Mouse (Mus musculus) heart, embryonic 16.5 days (tissue): Measurements from ENCODE around the gene Gsg1l. TPM values are rescaled to one million over a fixed set of nuclear protein-coding genes. Genes with fewer than 3 reads are reported as not detected.

Source experiments
- ATAC-seq: fragments of 200-750 bp; cut with Nextera tagmentation; replicated peaks from 2 replicates; pipeline ENCODE4 v1.8.0; 2017; ENCODE audit warnings: moderate number of reproducible peaks; ENCODE audit not compliant: insufficient read depth, low FRiP score; ENCODE audit errors: extremely low read depth
- H3K27ac ChIP-seq: fragments of 300-500 bp; sonication (generic); 2 replicates; pipeline ENCODE4 v1.5.1; 2014; ENCODE audit warnings: mild to moderate bottlenecking, low read length, control low read depth, moderate library complexity
- H3K27me3 ChIP-seq: fragments of 300-500 bp; sonication (generic); 2 replicates; pipeline ENCODE4 v1.6.1; 2014; ENCODE audit warnings: low read length, mixed read lengths; ENCODE audit not compliant: control insufficient read depth, insufficient read depth
- H3K36me3 ChIP-seq: fragments of 300-500 bp; sonication (generic); 2 replicates; pipeline ENCODE4 v1.6.1; 2014; ENCODE audit not compliant: control insufficient read depth, insufficient read depth
- H3K4me1 ChIP-seq: fragments of 300-500 bp; sonication (generic); 2 replicates; pipeline ENCODE4 v1.6.1; 2014; ENCODE audit warnings: low read length, mixed read lengths; ENCODE audit not compliant: control insufficient read depth, insufficient read depth
- H3K4me2 ChIP-seq: fragments of 300-500 bp; sonication (generic); 2 replicates; pipeline ENCODE4 v1.6.1; 2014; ENCODE audit warnings: low read depth, mild to moderate bottlenecking, control low read depth, low read length
- H3K4me3 ChIP-seq: fragments of 300-500 bp; sonication (generic); 2 replicates; pipeline ENCODE4 v1.5.1; 2014; ENCODE audit warnings: mild to moderate bottlenecking, control low read depth, low read length
- H3K9ac ChIP-seq: fragments of 300-500 bp; sonication (generic); 2 replicates; pipeline ENCODE4 v1.6.1; 2014; ENCODE audit warnings: low read length, control low read depth
- H3K9me3 ChIP-seq: fragments of 300-500 bp; sonication (generic); replicated peaks from 2 replicates; pipeline ENCODE4 v1.6.1; 2016; ENCODE audit warnings: low read length; ENCODE audit not compliant: control insufficient read depth
- WGBS: fragments of 180-500 bp; shearing (Covaris S2); extraction: QIAGEN DNeasy Blood & Tissue Kit; methylation state at CpG from one replicate; pipeline ENCODE4 v1.1.7; 2014; 5-methylcytosine and 5-hydroxymethylcytosine counted together
- polyA plus RNA-seq: library from polyadenylated mRNA; unstranded; fragments of >200 nt; fragmentation: Nextera tagmentation; extraction: Ambion mirVana; gene quantifications from 2 replicates; pipeline ENCODE4 v1.2.1, GENCODE M21; 2015

The Gsg1l gene
- polyA plus RNA-seq, 1 experiment from 2014 or later, result 7.5 TPM

DNA sequence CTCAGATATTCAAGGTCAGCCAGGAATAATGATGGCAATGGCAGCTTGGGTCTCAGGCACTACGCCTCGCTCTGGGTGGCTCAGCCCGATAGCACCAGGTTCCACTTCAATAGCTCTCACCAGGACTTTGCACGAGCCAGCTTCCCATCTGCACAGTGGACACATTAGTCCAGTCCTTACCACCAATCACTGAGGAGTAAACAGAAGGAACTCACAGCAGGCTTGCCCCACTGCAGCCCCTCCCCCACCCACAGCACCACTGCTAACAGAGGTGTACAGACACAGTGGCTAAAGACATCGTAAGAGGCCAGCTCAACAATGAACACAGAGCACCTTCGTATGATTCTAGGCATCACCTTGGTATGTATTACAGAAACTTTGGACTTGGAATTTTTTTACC lies 128.4 kb downstream of the Gsg1l start:
- Histone ChIP-seq H3K27me3 (0 out of 2 replicates have a peak, but pooled peaks cover 2% of the 10 kb centered on the region), H3K36me3 (no peaks in the 10 kb centered on the region), H3K9me3 (no peaks in the 10 kb centered on the region; the same call in 1 of the 2 replicates), H3K27ac (no peak overlapping the region), H3K4me1 (peaks cover 8% of the 10 kb centered on the region), H3K9ac (no peak overlapping the region), H3K4me2 (no peak overlapping the region), H3K4me3 (no peak overlapping the region)
- no peak for ATAC-seq
- WGBS, result 75% methylated on average over 6 of the region's 6 CpGs

DNA sequence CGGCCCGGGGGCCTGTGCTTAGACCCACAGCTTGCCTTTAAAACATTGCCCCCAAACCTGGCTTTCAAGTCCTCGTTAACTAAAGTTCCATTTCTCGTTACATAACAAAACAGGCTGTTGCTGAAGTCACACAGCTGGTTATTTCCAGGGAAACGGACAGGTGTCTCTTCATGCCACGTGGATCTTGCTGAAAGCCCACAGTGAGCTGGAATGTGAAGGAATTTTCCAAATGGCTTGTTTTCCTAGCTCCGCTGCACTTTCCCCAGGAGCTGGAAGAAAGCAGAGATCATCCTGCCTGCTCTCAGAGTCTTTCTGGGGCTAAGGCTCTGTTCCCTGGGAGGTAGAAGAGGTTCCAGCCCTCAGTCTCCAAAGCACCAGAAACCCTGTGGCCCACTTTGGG lies 130.3 kb downstream of the Gsg1l start:
- Histone ChIP-seq H3K9me3 (no peaks in the 10 kb centered on the region; the same call in 1 of the 2 replicates), H3K27me3 (no peaks in the 10 kb centered on the region), H3K4me1 (peaks cover 8% of the 10 kb centered on the region), H3K9ac (no peak overlapping the region), H3K27ac (no peak overlapping the region), H3K4me2 (no peak overlapping the region), H3K36me3 (no peaks in the 10 kb centered on the region), H3K4me3 (no peak overlapping the region)
- WGBS, result 76% methylated on average over 7 of the region's 7 CpGs
- ATAC-seq, result no peak

DNA sequence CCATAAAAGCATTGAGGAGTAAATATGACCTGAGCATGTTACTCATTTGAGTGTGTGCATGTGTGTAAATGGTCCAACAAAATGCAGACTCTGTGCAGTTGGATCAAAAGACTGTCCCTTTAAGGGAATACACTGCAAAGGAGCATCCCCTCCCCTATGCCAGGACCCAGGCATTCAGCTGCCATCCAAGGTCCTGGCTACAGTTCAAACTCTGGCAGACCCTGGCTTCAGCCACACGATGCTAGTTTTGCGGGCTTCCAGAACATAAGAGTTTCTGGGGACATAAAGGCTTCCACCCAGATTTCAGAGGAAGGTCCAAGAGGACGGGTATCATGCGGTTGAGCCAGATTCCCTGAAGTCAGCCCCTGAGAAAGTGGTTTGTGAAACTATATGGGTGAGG lies 133.2 kb downstream of the Gsg1l start:
- no peaks in the 10 kb centered on the region for H3K36me3 ChIP-seq
- H3K27ac ChIP-seq, result 0 out of 2 replicates have a peak overlapping the region, but pooled peaks have one; percentile 9
- no peaks in the 10 kb centered on the region for H3K27me3 ChIP-seq
- H3K4me3 ChIP-seq, result no peak overlapping the region
- no peak for ATAC-seq
- H3K9me3 ChIP-seq, result no peaks in the 10 kb centered on the region; the same call in 1 of the 2 replicates
- H3K4me1 ChIP-seq, result peaks cover 13% of the 10 kb centered on the region
- 0 out of 2 replicates have a peak overlapping the region, but pooled peaks have one; percentile 20 for H3K9ac ChIP-seq
- H3K4me2 ChIP-seq, result no peak overlapping the region
- 69% methylated on average over 4 of the region's 4 CpGs for WGBS

DNA sequence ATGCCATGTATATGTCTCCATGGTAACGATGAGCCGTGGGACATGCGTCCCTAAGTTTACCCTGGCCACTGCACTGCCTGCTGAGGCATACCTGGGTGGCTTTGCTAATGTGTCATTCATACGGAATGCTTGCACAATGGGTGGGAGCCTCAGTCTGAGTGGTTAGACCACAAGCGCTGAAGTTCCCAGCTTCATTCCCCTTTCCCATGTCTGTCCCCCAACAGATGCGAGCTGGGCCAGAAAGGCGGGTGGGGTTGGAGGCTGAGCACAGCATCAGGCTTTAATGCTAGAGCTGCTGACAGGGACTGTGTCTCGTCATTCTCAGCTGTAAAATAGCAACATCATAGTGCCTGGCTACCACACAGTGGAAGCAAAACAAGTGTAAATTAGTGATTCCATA lies 136.3 kb downstream of the Gsg1l start:
- no peak overlapping the region for H3K9ac ChIP-seq
- no peaks in the 10 kb centered on the region for H3K36me3 ChIP-seq
- no peak overlapping the region for H3K4me2 ChIP-seq
- WGBS, result 46% methylated on average over 8 of the region's 8 CpGs
- no peaks in the 10 kb centered on the region for H3K27me3 ChIP-seq
- peaks cover 16% of the 10 kb centered on the region for H3K4me1 ChIP-seq
- H3K27ac ChIP-seq, result peak overlapping the region; percentile 73
- no peaks in the 10 kb centered on the region; the same call in 1 of the 2 replicates for H3K9me3 ChIP-seq
- peak; percentile 71 for ATAC-seq
- H3K4me3 ChIP-seq, result no peak overlapping the region

DNA sequence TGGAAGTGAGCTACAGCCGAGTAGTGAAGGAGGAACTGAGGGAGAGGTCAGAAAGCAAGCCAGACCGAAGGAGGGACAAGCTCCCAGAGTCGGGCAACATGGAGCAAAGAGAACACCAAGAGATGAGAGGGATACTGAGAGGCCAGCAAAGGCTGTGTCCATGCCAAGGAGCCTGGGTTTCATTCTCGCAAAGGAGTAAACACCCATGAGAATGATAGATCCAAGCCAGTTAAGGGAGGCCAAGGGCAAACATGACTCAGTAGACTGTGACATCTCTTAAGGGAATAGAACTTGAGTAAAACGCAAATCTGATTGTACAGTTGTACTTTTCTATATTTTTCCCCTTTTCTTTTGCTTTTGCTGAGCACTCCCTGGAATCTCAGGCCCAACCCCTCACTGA lies 137.6 kb downstream of the Gsg1l start:
- no peaks in the 10 kb centered on the region for H3K9me3 ChIP-seq
- no peak overlapping the region for H3K4me2 ChIP-seq
- ATAC-seq, result no peak
- H3K4me1 ChIP-seq, result peaks cover 16% of the 10 kb centered on the region
- H3K27ac ChIP-seq, result no peak overlapping the region
- H3K36me3 ChIP-seq, result no peaks in the 10 kb centered on the region
- no peak overlapping the region for H3K9ac ChIP-seq
- WGBS, result 82% methylated on average over 5 of the region's 5 CpGs
- H3K4me3 ChIP-seq, result no peak overlapping the region
- H3K27me3 ChIP-seq, result no peaks in the 10 kb centered on the region

DNA sequence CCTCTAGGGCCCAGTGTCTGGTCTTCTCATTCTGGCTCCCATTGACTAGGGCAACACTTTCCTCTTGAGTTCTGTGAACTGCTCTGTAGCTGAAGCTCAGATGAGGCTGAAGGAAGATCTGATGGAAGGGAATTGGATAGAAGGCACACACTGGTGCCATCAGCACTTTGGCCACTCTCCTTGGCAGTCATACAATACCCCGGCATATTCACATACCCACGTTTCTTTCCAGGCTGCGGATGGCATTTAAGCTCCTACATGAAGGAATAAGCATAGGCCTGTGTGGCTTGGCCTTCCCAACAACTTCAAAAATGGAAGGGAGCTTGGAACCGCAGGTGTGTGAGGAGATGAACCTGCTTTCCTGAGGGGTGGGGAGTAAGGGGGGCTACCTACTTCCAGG lies 138.7 kb downstream of the Gsg1l start:
- no peaks in the 10 kb centered on the region for H3K36me3 ChIP-seq
- no peaks in the 10 kb centered on the region for H3K27me3 ChIP-seq
- H3K4me3 ChIP-seq, result no peak overlapping the region
- H3K9me3 ChIP-seq, result no peaks in the 10 kb centered on the region
- WGBS, result 92% methylated on average over 4 of the region's 4 CpGs
- H3K4me2 ChIP-seq, result no peak overlapping the region
- H3K27ac ChIP-seq, result no peak overlapping the region
- peaks cover 11% of the 10 kb centered on the region for H3K4me1 ChIP-seq
- ATAC-seq, result no peak
- H3K9ac ChIP-seq, result no peak overlapping the region

DNA sequence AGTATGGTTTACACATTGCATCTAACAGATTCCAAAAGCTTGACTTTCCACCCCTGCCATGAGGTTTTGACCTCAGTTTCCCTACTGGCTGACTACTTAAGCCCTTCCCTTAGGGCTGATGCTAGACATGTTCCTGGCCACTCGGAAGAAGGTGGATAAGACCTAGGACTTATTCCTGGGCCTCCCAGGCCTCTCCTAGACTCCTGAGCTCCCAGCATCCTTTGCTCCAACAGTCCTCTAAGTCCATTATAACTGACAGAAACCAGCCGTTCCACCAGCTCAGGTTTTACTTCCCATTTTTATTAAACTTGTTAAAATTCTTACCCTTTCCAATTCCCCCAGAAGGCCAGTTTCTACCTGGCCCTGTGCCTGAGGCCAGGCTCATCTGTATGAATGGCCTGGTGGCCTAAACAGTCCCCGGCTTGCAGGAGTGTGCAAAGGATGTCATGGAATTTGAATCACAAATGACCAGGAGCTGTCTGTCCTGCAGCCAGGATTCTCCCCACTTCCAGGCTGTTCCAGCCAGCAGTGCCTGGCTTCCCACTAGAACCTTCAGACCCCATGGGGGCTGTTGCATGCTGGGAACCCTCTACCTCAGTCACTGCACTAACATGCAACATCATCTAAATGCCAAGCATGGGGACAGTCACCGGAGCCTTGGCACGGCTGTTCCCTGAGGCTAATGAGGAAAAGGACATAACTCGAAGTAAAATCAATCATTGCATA lies 139.7 kb downstream of the Gsg1l start:
- Histone ChIP-seq H3K9me3 (no peaks in the 10 kb centered on the region), H3K36me3 (no peaks in the 10 kb centered on the region), H3K27me3 (no peaks in the 10 kb centered on the region), H3K4me3 (no peak overlapping the region), H3K4me2 (no peak overlapping the region), H3K9ac (no peak overlapping the region), H3K4me1 (peaks cover 15% of the 10 kb centered on the region), H3K27ac (no peak overlapping the region)
- 60% methylated on average over 6 of the region's 6 CpGs for WGBS
- no peak for ATAC-seq

DNA sequence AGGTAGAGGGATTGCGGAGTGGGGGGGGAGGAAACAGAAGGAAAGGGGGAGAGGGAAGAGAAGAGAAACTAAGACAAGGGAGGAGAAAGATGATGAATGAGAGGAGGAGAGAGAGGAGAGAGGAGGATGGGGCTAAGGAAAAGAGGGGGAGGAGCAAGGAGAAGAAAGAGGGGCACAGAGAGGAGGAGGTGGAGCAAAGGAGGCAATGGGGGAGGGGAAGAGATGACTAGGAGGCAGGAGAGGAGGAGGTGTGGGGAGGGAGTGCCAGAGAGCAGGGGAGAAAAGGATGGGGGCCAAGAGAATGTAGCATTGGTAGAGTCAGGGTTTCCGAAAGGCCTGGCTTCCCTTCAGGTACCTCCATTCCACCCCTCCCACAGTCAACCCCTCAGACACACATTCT lies 147.9 kb downstream of the Gsg1l start:
- H3K27me3 ChIP-seq, result no peaks in the 10 kb centered on the region
- H3K4me1 ChIP-seq, result peaks cover 40% of the 10 kb centered on the region
- no peaks in the 10 kb centered on the region for H3K9me3 ChIP-seq
- ATAC-seq, result no peak
- H3K9ac ChIP-seq, result peak overlapping the region; percentile 70
- H3K4me3 ChIP-seq, result no peak overlapping the region
- peak overlapping the region; percentile 65 for H3K4me2 ChIP-seq
- H3K27ac ChIP-seq, result peak overlapping the region; percentile 97
- 55% methylated on average over 2 of the region's 2 CpGs for WGBS
- no peaks in the 10 kb centered on the region for H3K36me3 ChIP-seq

DNA sequence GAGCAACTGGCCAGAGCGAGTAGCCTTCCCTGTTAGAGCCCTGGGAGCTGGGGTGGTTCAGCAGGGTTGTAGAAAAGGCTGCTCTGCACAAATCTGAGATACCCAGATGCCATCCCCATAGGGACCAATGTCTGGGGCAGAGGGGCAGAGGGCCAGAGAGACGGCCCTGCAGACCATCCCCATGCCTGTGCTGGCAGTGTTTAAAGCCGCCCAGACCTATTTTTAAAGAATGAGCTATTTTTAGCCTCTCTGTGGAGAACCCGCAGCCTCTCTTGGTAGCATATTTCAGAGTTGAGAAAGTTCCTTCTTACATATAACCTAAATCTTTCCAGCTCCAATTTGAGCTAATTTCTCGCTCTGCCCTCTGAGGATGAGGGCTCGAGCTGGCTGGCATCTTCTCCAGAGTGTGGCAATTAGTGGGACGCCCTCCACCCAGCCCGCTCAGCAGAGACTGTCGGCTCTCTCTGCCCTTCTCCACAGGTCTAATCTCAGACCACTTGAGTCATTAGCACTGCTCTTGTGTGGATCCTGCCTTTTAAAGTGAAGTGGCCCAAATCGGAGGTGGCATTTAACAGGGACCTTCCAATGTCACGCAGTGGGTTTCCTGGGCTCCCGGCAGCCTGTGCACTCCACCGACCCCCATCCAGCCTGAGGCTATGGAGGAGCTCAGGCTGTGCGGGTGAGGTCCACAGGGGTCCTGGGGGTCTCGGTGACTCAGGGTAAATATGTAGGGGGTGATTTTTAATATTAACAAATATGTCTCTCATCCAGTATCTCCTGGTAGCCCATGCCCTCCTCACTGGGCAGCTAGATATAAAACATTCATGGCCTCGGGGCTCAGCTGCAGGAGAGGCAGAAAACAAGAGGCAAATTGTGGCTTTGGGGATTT lies 148.6 kb downstream of the Gsg1l start:
- Histone ChIP-seq H3K4me2 (peak overlapping the region; percentile 65), H3K9ac (peak overlapping the region; percentile 70), H3K27ac (peak overlapping the region; percentile 97), H3K36me3 (no peaks in the 10 kb centered on the region), H3K27me3 (no peaks in the 10 kb centered on the region), H3K9me3 (no peaks in the 10 kb centered on the region), H3K4me1 (peaks cover 40% of the 10 kb centered on the region), H3K4me3 (peak overlapping the region; percentile 28)
- WGBS, result 13% methylated on average over 16 of the region's 16 CpGs
- ATAC-seq, result peak; percentile 68
